Mouse (Mus musculus): ENCODE data around the gene Mms19. TPM values are rescaled to one million over a fixed set of nuclear protein-coding genes. Genes with fewer than 3 reads are reported as not detected.
"Not testable (repeated sequence)": the region's sequence is repeated elsewhere in the genome, so short reads cannot be mapped to it uniquely, and the experiment has no call there.

Gene Mms19
- polyA plus RNA-seq, 1 experiment from 2014 or later: 41.1 TPM

- 92% methylated on average over 3 of the region's 3 CpGs for WGBS
- no peak overlapping the region for H3K9ac ChIP-seq (replicated peaks; ENCODE audit: low read length)
- H3K36me3 ChIP-seq (ENCODE audit: insufficient read depth, low read length): peaks cover 42% of the 10 kb centered on the region
- no peak overlapping the region for H3K4me3 ChIP-seq (ENCODE audit: low read length)
- no peak for ATAC-seq (ENCODE audit: low FRiP score, low TSS enrichment)
- H3K27me3 ChIP-seq (ENCODE audit: insufficient read depth, low read length): no peaks in the 10 kb centered on the region
- H3K4me2 ChIP-seq (replicated peaks; ENCODE audit: low read depth, low read length): no peak overlapping the region
- no peak overlapping the region for H3K27ac ChIP-seq (ENCODE audit: low read length)
- peaks cover 19% of the 10 kb centered on the region for H3K4me1 ChIP-seq (ENCODE audit: insufficient read depth, low read length)
- H3K9me3 ChIP-seq (ENCODE audit: low read length): no peaks in the 10 kb centered on the region
These were observed 65.7 kb downstream of the Mms19 start for GRCm38 (mm10) chr19:41915294-41915693.

DNA sequence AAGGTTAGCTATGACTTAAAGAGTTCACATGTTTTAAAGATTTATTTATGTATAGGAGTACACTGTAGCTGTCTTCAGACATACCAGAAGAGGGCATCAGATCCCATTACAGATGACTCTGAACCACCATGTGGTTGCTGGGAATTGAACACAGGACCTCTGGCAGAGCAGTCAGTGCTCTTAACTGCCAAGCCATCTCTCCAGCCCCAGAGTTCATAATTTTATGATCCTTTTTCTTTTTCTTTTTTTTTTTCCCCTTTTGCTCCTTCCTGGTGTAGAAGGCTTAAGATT, 66.4 kb downstream of the Mms19 start:
- not testable (repeated sequence) for H3K4me2 ChIP-seq (replicated peaks; ENCODE audit: low read depth, low read length); ATAC-seq (ENCODE audit: low FRiP score, low TSS enrichment); H3K27ac ChIP-seq (ENCODE audit: low read length); H3K9me3 ChIP-seq (ENCODE audit: low read length); H3K27me3 ChIP-seq (ENCODE audit: insufficient read depth, low read length); H3K9ac ChIP-seq (replicated peaks; ENCODE audit: low read length)
- peaks cover 19% of the 10 kb centered on the region for H3K4me1 ChIP-seq (ENCODE audit: insufficient read depth, low read length)
- H3K36me3 ChIP-seq (ENCODE audit: insufficient read depth, low read length): peaks cover 37% of the 10 kb centered on the region
- peak overlapping the region; percentile 100; the same call in 1 of the 2 replicates for H3K4me3 ChIP-seq (ENCODE audit: low read length)

DNA sequence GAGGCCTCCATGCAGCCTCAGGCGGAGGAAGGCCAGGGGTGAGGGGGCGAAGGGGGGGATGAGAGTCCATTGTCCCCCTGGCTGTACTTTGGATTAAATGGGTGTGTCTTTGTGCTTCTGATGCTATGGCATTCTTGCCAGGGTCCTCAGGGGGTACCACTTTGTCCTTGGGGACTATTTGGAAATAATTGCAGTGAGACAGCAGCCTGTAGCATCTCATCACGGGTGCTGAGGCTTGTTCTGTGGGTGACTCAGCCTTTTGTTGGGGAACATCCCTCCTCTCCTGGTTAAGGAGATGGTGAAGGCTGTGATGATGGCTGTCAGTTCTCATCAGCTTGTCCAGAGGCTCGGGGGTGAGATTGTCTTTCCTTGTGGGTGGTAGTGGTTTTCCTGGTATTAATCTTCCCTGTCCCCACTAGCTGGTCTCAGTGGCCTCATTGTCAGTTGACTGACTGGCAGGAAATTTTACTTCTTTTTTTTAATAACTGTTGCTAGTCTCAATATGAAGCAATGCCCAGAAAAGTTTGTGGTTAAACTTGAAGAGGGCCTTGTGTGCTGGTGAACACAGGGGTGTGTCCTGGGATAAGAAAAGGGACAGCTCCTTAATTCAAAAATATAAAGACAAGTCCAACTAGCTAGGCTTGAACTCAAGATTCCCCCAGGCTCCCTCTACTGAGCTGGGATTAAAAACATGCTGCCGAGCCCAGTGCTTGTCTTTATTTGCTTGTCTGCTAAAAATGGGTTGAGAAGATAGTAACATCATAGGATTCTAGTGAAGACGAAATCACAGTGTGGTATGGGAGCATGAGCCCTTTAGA, 67.0 kb downstream of the Mms19 start:
- Histone ChIP-seq H3K4me1 (ENCODE audit: insufficient read depth, low read length) (peaks cover 19% of the 10 kb centered on the region), H3K9me3 (ENCODE audit: low read length) (no peaks in the 10 kb centered on the region), H3K4me3 (ENCODE audit: low read length) (peak overlapping the region; percentile 100), H3K36me3 (ENCODE audit: insufficient read depth, low read length) (peaks cover 32% of the 10 kb centered on the region), H3K9ac (replicated peaks; ENCODE audit: low read length) (peak overlapping the region; percentile 99), H3K27me3 (ENCODE audit: insufficient read depth, low read length) (no peaks in the 10 kb centered on the region), H3K4me2 (replicated peaks; ENCODE audit: low read depth, low read length) (peak overlapping the region; percentile 89), H3K27ac (ENCODE audit: low read length) (no peak overlapping the region)
- no peak for ATAC-seq (ENCODE audit: low FRiP score, low TSS enrichment)
- WGBS: 48% methylated on average over 6 of the region's 6 CpGs

DNA sequence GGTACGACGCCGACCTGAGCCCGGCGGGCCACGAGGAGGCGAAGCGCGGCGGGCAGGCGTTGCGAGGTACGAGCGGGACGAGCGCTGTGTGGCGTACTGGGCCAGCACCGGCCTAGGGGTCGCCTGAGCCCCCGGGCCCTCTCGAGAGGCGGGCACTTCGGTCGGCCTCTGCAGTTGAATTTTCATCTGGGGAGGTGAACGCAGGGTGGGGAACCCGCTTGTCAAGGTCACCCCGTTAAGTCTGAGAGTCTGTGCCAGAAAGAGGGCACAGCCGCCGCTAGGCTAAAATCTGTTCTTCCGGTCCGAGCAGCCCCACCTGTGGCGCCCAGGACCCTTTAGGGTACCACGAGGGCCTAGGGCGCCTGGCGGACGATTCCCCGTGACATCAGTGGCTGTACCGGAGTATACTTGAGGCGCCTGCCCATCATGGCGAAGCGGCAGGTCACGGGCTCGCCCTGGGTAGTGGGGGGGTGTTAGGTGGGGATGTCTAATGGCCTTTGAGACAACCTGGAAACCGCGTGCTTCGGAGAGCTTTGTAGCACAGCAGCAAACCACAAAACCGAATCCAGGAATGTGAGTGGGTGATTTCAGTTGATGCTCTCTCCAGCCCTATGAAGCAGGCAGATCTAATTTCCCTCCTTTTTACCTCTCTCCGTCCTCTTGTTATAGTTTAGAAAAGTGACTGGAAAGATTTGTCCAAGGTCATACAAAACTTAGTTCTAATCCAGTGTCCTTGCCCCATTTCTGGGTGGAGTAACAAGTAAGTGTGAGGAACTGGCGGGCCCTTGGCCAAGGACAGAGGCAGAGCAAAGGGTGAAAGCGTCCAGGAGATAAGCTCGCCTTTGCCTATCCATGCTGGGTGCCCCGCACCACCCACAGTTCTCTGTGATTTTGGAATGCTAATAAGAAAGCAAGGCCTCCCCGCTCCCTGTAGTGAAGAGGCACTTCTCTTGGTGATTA, 68.6 kb downstream of the Mms19 start:
- no peaks in the 10 kb centered on the region for H3K27me3 ChIP-seq (ENCODE audit: insufficient read depth, low read length)
- peak overlapping the region; percentile 89 for H3K4me2 ChIP-seq (replicated peaks; ENCODE audit: low read depth, low read length)
- WGBS: under 1% methylated on average over 53 of the region's 53 CpGs
- peaks cover 25% of the 10 kb centered on the region for H3K36me3 ChIP-seq (ENCODE audit: insufficient read depth, low read length)
- peak overlapping the region; percentile 100 for H3K4me3 ChIP-seq (ENCODE audit: low read length)
- peaks cover 19% of the 10 kb centered on the region for H3K4me1 ChIP-seq (ENCODE audit: insufficient read depth, low read length)
- peak overlapping the region; percentile 90 for H3K27ac ChIP-seq (ENCODE audit: low read length)
- H3K9me3 ChIP-seq (ENCODE audit: low read length): no peaks in the 10 kb centered on the region
- peak; percentile 77 for ATAC-seq (ENCODE audit: low FRiP score, low TSS enrichment)
- H3K9ac ChIP-seq (replicated peaks; ENCODE audit: low read length): peak overlapping the region; percentile 99

- peak within 1 kb of the TSS; percentile 99 for H3K9ac ChIP-seq (replicated peaks; ENCODE audit: low read length)
- H3K9me3 ChIP-seq (ENCODE audit: low read length): no peaks in the 10 kb centered on the region
- H3K4me2 ChIP-seq (replicated peaks; ENCODE audit: low read depth, low read length): peak within 1 kb of the TSS; percentile 89
- H3K27me3 ChIP-seq (ENCODE audit: insufficient read depth, low read length): no peaks in the 10 kb centered on the region
- 6% methylated on average over 50 of the region's 54 CpGs for WGBS
- H3K4me1 ChIP-seq (ENCODE audit: insufficient read depth, low read length): peaks cover 25% of the 10 kb centered on the region
- H3K27ac ChIP-seq (ENCODE audit: low read length): peak within 1 kb of the TSS; percentile 98
- ATAC-seq (ENCODE audit: low FRiP score, low TSS enrichment): peak; percentile 96
- peaks cover 16% of the 10 kb centered on the region; the same call in 1 of the 2 replicates for H3K36me3 ChIP-seq (ENCODE audit: insufficient read depth, low read length)
- peak within 1 kb of the TSS; percentile 100 for H3K4me3 ChIP-seq (ENCODE audit: low read length)
These were observed 69.5 kb downstream of the Mms19 start, which contains the start of gene Pgam1 for GRCm38 (mm10) chr19:41911178-41912073. Pgam1 (plus strand) TSS chr19:41911923.

GRCm38 (mm10) chr19:41910396-41910795, 70.6 kb downstream of the Mms19 start:
- no peak overlapping the region for H3K9ac ChIP-seq (replicated peaks; ENCODE audit: low read length)
- no peak overlapping the region for H3K4me2 ChIP-seq (replicated peaks; ENCODE audit: low read depth, low read length)
- H3K36me3 ChIP-seq (ENCODE audit: insufficient read depth, low read length): 0 out of 2 replicates have a peak, but pooled peaks cover 7% of the 10 kb centered on the region
- H3K27me3 ChIP-seq (ENCODE audit: insufficient read depth, low read length): no peaks in the 10 kb centered on the region
- peaks cover 25% of the 10 kb centered on the region for H3K4me1 ChIP-seq (ENCODE audit: insufficient read depth, low read length)
- no peaks in the 10 kb centered on the region for H3K9me3 ChIP-seq (ENCODE audit: low read length)
- H3K27ac ChIP-seq (ENCODE audit: low read length): peak overlapping the region; percentile 98; the same call in 1 of the 2 replicates
- 81% methylated on average over 2 of the region's 2 CpGs for WGBS
- H3K4me3 ChIP-seq (ENCODE audit: low read length): no peak overlapping the region
- no peak for ATAC-seq (ENCODE audit: low FRiP score, low TSS enrichment)

DNA sequence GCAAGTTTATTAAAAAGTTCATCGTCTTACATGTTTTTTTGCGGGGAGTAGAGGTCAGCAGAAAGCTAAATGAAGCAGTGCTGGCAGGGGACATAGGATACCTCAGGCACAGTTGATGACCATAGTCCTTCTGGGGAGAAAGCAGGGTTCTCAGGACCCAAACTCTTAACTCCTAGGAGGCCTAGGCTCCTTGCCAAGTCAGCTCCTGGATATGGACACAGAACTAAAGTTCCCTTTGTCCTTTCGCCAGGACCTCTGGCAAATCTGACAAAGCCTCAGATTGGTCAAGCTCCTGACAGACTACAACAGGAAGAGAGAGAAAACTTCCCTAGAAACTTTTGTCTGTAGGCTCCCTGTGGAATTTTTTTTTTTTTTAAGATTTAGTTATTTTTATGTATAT, 72.2 kb downstream of the Mms19 start:
- no peaks in the 10 kb centered on the region for H3K9me3 ChIP-seq (ENCODE audit: low read length)
- no peak overlapping the region for H3K9ac ChIP-seq (replicated peaks; ENCODE audit: low read length)
- no peak overlapping the region for H3K4me3 ChIP-seq (ENCODE audit: low read length)
- H3K36me3 ChIP-seq (ENCODE audit: insufficient read depth, low read length): no peaks in the 10 kb centered on the region
- H3K27me3 ChIP-seq (ENCODE audit: insufficient read depth, low read length): no peaks in the 10 kb centered on the region
- H3K4me2 ChIP-seq (replicated peaks; ENCODE audit: low read depth, low read length): no peak overlapping the region
- no peak overlapping the region for H3K27ac ChIP-seq (ENCODE audit: low read length)
- WGBS: 86% methylated on average over 3 of the region's 3 CpGs
- peaks cover 13% of the 10 kb centered on the region for H3K4me1 ChIP-seq (ENCODE audit: insufficient read depth, low read length)
- ATAC-seq (ENCODE audit: low FRiP score, low TSS enrichment): no peak

DNA sequence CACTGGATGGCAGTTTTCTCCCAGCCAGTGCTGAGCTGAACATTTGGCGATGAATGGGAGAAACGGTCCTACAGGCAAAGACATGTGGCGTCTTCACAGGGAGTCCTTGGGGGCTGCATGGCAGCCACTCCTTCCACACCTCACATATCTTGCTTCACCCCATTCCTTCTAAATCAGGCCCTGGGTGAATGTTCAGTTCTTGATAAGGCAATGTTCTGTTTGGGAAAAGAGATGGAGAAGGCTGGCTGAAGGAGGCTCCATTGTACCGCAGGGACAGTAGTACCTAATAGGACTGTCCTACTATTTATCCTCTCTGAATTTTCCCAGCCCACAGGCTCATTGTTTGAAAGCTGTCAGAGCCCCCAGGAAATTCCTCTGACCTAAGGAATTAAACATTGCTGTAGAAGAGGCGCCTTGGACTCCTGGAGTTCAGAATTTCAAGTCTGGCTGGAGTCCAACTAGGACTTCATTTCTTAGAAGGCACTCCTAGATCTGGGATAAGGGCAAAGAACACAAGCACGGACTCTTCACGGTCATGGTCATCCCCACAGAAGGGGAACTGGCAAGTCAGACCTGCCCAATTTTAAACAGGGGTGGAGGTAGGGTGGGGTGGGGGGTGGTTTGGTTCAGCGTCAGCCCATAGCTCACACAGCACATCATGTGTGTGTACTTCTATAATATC, 73.7 kb downstream of the Mms19 start:
- H3K4me1 ChIP-seq (ENCODE audit: insufficient read depth, low read length): peaks cover 6% of the 10 kb centered on the region; the same call in 1 of the 2 replicates
- no peak overlapping the region for H3K9ac ChIP-seq (replicated peaks; ENCODE audit: low read length)
- H3K36me3 ChIP-seq (ENCODE audit: insufficient read depth, low read length): no peaks in the 10 kb centered on the region
- H3K4me3 ChIP-seq (ENCODE audit: low read length): no peak overlapping the region
- H3K4me2 ChIP-seq (replicated peaks; ENCODE audit: low read depth, low read length): no peak overlapping the region
- no peak for ATAC-seq (ENCODE audit: low FRiP score, low TSS enrichment)
- peak overlapping the region; percentile 18; the same call in 1 of the 2 replicates for H3K27ac ChIP-seq (ENCODE audit: low read length)
- H3K9me3 ChIP-seq (ENCODE audit: low read length): no peaks in the 10 kb centered on the region
- no peaks in the 10 kb centered on the region for H3K27me3 ChIP-seq (ENCODE audit: insufficient read depth, low read length)
- 49% methylated on average over 8 of the region's 8 CpGs for WGBS

Data from kidney, embryonic 16.5 days (tissue).